Comparison of ENCODE assay signal across 13 mouse cellular contexts in genomic region chr13:113295817-113296485, GRCm38 (mm10). TPM values are rescaled to one million over a fixed set of nuclear protein-coding genes. Genes with fewer than 3 reads are reported as not detected.
DNase-seq lines count a peak whose midpoint lies in the region; ATAC-seq lines count a peak whose summit lies in the region.
"Had no signal": no experiment of that assay in that cellular context is flagged by ENCODE, and none has a peak within 500 bp of the region (broad histone marks: within the 10 kb centered on the region; RNA-seq: fewer than 3 reads in every experiment).

No protein-coding gene starts in this region.

- WGBS in forebrain, embryonic 10.5 days, result 92% methylated on average over 10 of the region's 10 CpGs
- WGBS in forebrain, embryonic 15.5 days, result 68% methylated on average over 10 of the region's 10 CpGs
- 82% methylated on average over 10 of the region's 10 CpGs for WGBS in intestine, embryonic 15.5 days

- no peaks in the 10 kb centered on the region for H3K36me3 ChIP-seq in forebrain, embryonic 10.5 days (replicated peaks)
- H3K36me3 ChIP-seq in forebrain, embryonic 15.5 days, result no peaks in the 10 kb centered on the region
- no peaks in the 10 kb centered on the region for H3K36me3 ChIP-seq in intestine, embryonic 15.5 days
- H3K36me3 ChIP-seq: forebrain, embryonic 12.5 days; G1E; heart, embryonic 10.5 days had no signal

- H3K27ac ChIP-seq in forebrain, embryonic 10.5 days, result no peak overlapping the region
- no peak overlapping the region for H3K27ac ChIP-seq in forebrain, embryonic 15.5 days (replicated peaks)
- H3K27ac ChIP-seq in intestine, embryonic 15.5 days, result no peak overlapping the region
- H3K27ac ChIP-seq: forebrain, embryonic 12.5 days; heart, embryonic 10.5 days; liver, embryonic 14.5 days had no signal

- H3K4me3 ChIP-seq in forebrain, embryonic 10.5 days, result no peak overlapping the region
- no peak overlapping the region for H3K4me3 ChIP-seq in forebrain, embryonic 15.5 days
- H3K4me3 ChIP-seq in intestine, embryonic 15.5 days (replicated peaks), result no peak overlapping the region
- H3K4me3 ChIP-seq: forebrain, embryonic 12.5 days; heart, embryonic 10.5 days had no signal

- H3K9me3 ChIP-seq in forebrain, embryonic 10.5 days, result no peaks in the 10 kb centered on the region
- no peaks in the 10 kb centered on the region for H3K9me3 ChIP-seq in forebrain, embryonic 15.5 days
- no peaks in the 10 kb centered on the region for H3K9me3 ChIP-seq in intestine, embryonic 15.5 days
- H3K9me3 ChIP-seq: forebrain, embryonic 12.5 days; heart, embryonic 10.5 days had no signal

- ATAC-seq in forebrain, embryonic 15.5 days (replicated peaks), result no peak
- ATAC-seq in intestine, embryonic 15.5 days, result no peak

- no peak overlapping the region for H3K4me2 ChIP-seq in forebrain, embryonic 15.5 days (replicated peaks)
- no peak overlapping the region for H3K4me2 ChIP-seq in intestine, embryonic 15.5 days (replicated peaks)
- H3K4me2 ChIP-seq: forebrain, embryonic 12.5 days had no signal

- DNase-seq in forebrain, embryonic 10.5 days (ENCODE audit: extremely low spot score, low spot score), result peak; percentile 9
- DNase-seq in lung, postnatal 10 days, result peak; percentile 23
- no peak for DNase-seq in lung, postnatal 4 days
- peak; percentile 7 for DNase-seq in fibroblast of lung, adult 2 months (ENCODE audit: low read depth)
- peak; percentile 12 for DNase-seq in skeletal muscle tissue, adult 2 months (ENCODE audit: low read depth, low spot score)
- DNase-seq: cerebellum, adult 8-10 months; lung, postnatal 36 days had no signal

- H3K27me3 ChIP-seq in forebrain, embryonic 10.5 days (ENCODE audit: poor library complexity, severe bottlenecking), result peaks cover 41% of the 10 kb centered on the region
- H3K27me3 ChIP-seq in forebrain, embryonic 15.5 days, result no peaks in the 10 kb centered on the region
- no peaks in the 10 kb centered on the region for H3K27me3 ChIP-seq in intestine, embryonic 15.5 days (replicated peaks)

- H3K4me1 ChIP-seq in forebrain, embryonic 10.5 days, result peaks cover 11% of the 10 kb centered on the region
- peaks cover 14% of the 10 kb centered on the region for H3K4me1 ChIP-seq in forebrain, embryonic 15.5 days
- H3K4me1 ChIP-seq in intestine, embryonic 15.5 days (replicated peaks), result peaks cover 11% of the 10 kb centered on the region

- H3K9ac ChIP-seq in forebrain, embryonic 15.5 days (replicated peaks), result no peak overlapping the region
- no peak overlapping the region for H3K9ac ChIP-seq in intestine, embryonic 15.5 days
- H3K9ac ChIP-seq: forebrain, embryonic 12.5 days; liver, embryonic 14.5 days had no signal

RNA-seq across cellular contexts. Expression of gene BC067074, which starts 3.0 kb away (rescaled TPM):
- polyA plus RNA-seq in forebrain, embryonic 10.5 days (2016; fragmentation: Nextera tagmentation; extraction: Ambion mirVana), result 2.2 and 2.3 TPM in 2 replicates
- 0.48 and 0.54 TPM in 2 replicates for polyA plus RNA-seq in forebrain, embryonic 15.5 days (2015; fragmentation: Nextera tagmentation; extraction: Ambion mirVana)
- polyA plus RNA-seq in intestine, embryonic 15.5 days (2015; fragmentation: Nextera tagmentation; extraction: Ambion mirVana), result 2.6 and 2.8 TPM in 2 replicates
- polyA plus RNA-seq: G1E had no signal

Comparison
In these comparisons a context has a peak if more than half of its experiments do, and no peak if none do; other contexts are left out.
1. DNase-seq: peak in forebrain, embryonic 10.5 days (single experiment), lung, postnatal 10 days (single experiment), fibroblast of lung, adult 2 months (single experiment) and skeletal muscle tissue, adult 2 months (single experiment); none in lung, postnatal 4 days (0 of 2).